Mouse (Mus musculus) C3H10T1/2 (cell line): ENCODE data around the gene Fbxw21. TPM values are rescaled to one million over a fixed set of nuclear protein-coding genes. Genes with fewer than 3 reads are reported as not detected.

Experiments used
- polyA plus RNA-seq, 2 experiments: library from polyadenylated mRNA; unstranded; fragments of >200 nt; fragmentation: generic; extraction: Trizol; gene quantifications; one replicate each; pipeline ENCODE4 v1.2.1; 2012; ENCODE audit warnings: missing spikeins in 2 of 2

The Fbxw21 gene
- not detected for polyA plus RNA-seq

GRCm38 (mm10) chr9:109161941-109162340, at the start of gene Fbxw21:
TSS of gene Fbxw21 (minus strand) at chr9:109162041.

GRCm38 (mm10) chr9:109195875-109196274, 34.0 kb upstream of the Fbxw21 start, which contains the start of gene Fbxw13:
TSS of gene Fbxw13 (minus strand) at chr9:109195975.

GRCm38 (mm10) chr9:109095137-109095982, 66.5 kb downstream of the Fbxw21 start, which contains the start of gene Plxnb1:
TSS of gene Plxnb1 (plus strand) at chr9:109095389.

Other genes starting within 250 kb of the Fbxw21 start
- gene Tmem89, start 247.4 kb downstream of the Fbxw21 start, polyA plus RNA-seq = under 1 TPM in 1 of 2 experiments, not detected in 1; 0.11 TPM
- 100 to 1,000 TPM; 254 to 482 TPM for gene Uqcrc1, start 225.4 kb downstream of the Fbxw21 start, polyA plus RNA-seq
- 10 to 100 TPM in 1 of 2 experiments, 1 to 10 TPM in 1; 5.2 to 12.1 TPM for gene Col7a1, start 208.5 kb downstream of the Fbxw21 start, polyA plus RNA-seq
- gene Ucn2, start 176.0 kb downstream of the Fbxw21 start, polyA plus RNA-seq = under 1 TPM; 0.21 to 0.77 TPM
- gene Pfkfb4, start 170.3 kb downstream of the Fbxw21 start, polyA plus RNA-seq = 1 to 10 TPM; 3.8 to 7.6 TPM
- gene Shisa5, start 123.5 kb downstream of the Fbxw21 start, polyA plus RNA-seq = 100 to 1,000 TPM; 107 to 253 TPM
- gene Trex1, start 102.3 kb downstream of the Fbxw21 start, polyA plus RNA-seq = 10 to 100 TPM; 31.4 to 42.0 TPM
- gene Atrip, start 87.9 kb downstream of the Fbxw21 start, polyA plus RNA-seq = 10 to 100 TPM in 1 of 2 experiments, 1 to 10 TPM in 1; 8.1 to 12.6 TPM
- gene Ccdc51, start 79.5 kb downstream of the Fbxw21 start, polyA plus RNA-seq = 1 to 10 TPM; 4.3 to 6.9 TPM
- 100 to 1,000 TPM; 277 to 293 TPM for gene Tma7, start 79.5 kb downstream of the Fbxw21 start, polyA plus RNA-seq
- 1 to 10 TPM in 1 of 2 experiments, under 1 TPM in 1; 0.29 to 3.3 TPM for gene Plxnb1, start 66.7 kb downstream of the Fbxw21 start, polyA plus RNA-seq
- gene Fbxw13, start 33.9 kb upstream of the Fbxw21 start, polyA plus RNA-seq = not detected
- gene Fbxw20, start 72.7 kb upstream of the Fbxw21 start, polyA plus RNA-seq = not detected
- not detected for gene Fbxw14, start 125.6 kb upstream of the Fbxw21 start, polyA plus RNA-seq
- gene Fbxw28, start 177.6 kb upstream of the Fbxw21 start, polyA plus RNA-seq = not detected
- gene Fbxw22, start 242.3 kb upstream of the Fbxw21 start, polyA plus RNA-seq = not detected